Mouse (Mus musculus): ENCODE results near the gene Ube2d1.

The Ube2d1 gene

GRCm38 (mm10) chr10:71284511-71285125 is 444 bp downstream of the Ube2d1 start:
- DNase-seq (ENCODE audit: low spot score) = peak; percentile 64

- DNase-seq (ENCODE audit: low spot score) = peak; percentile 22
These were observed 941 bp downstream of the Ube2d1 start for GRCm38 (mm10) chr10:71284131-71284510.

DNA sequence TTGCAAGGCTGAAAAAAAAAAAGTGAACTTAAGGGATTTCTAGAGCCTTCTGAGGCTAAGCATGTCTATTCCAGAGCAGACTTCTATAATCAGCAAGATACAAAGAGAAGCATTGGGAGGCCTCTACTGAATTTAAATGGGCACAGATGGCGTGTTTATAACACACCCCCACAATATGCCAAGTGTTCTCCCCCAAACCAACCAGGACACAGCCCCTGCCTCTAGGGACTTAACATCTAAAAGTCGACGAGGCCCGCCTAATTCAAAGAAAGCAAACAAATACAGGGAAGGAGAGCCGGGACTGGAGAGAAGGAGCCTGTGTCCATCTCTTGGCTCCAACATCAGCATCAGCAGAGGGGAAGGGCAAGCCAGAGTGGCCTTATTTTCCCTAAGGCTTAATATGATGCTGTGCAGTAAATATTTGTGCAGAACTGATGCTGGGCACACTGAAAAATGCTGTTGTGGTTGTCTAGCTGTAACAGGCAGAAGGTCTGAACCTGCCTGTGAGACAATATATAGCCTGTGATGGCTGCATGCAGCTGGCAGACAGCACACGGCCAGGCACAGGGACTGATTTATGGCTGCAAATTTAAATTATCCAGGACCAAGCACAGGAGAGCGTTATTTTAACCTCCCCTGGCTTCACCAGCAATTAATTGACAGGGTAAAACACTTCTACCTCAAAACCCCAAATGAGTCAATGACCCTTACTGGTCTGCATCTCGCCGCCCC is 11.9 kb downstream of the Ube2d1 start:
- DNase-seq (ENCODE audit: low spot score) = no peak

DNA sequence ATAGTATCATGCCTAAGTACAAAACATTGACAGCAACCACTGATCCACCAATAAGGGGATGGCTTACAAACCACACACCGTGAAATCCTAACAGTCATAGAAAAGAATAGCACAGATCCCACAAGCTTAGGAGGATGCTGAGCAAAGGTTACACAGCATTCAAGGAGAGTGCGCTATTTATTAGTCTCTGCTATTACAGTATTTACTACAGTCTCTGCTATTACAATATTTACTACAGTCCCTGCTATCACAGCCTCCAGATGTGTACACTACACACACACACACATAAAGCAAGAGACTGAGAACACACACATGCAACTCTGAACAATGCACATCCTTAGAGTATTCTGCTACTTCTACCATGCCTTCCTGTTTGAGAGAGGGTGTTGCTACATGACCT is 17.1 kb downstream of the Ube2d1 start:
- no peak for DNase-seq (ENCODE audit: low spot score)

GRCm38 (mm10) chr10:71267511-71267910 is 17.6 kb downstream of the Ube2d1 start:
- no peak for DNase-seq (ENCODE audit: low spot score)

DNA sequence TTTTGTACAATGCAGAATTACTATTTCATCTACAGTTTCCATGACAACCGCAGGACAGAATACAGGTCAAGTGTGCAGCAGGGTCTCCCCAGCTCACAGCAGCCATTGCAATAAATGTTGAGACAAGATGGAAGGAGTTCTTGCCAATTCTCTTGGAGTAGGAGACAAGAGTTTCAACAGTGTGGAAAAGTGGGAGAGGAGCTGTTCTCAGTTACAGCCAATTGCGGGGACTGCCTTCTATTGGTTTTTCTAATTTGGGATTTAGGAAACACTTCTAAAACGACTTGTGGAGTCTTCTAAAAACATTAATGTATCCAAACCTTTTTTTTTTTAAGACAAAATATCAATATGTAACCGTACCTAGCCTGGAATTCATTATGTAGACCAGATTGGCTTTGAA is 20.0 kb downstream of the Ube2d1 start:
- DNase-seq (ENCODE audit: low spot score) = no peak

- DNase-seq (ENCODE audit: low spot score) = no peak
These were observed 23.4 kb downstream of the Ube2d1 start for GRCm38 (mm10) chr10:71261637-71262036.

GRCm38 (mm10) chr10:71258943-71259342 is 26.1 kb downstream of the Ube2d1 start:
- no peak for DNase-seq (ENCODE audit: low spot score)

GRCm38 (mm10) chr10:71258516-71258915 is 26.5 kb downstream of the Ube2d1 start:
- DNase-seq (ENCODE audit: low spot score) = no peak

DNA sequence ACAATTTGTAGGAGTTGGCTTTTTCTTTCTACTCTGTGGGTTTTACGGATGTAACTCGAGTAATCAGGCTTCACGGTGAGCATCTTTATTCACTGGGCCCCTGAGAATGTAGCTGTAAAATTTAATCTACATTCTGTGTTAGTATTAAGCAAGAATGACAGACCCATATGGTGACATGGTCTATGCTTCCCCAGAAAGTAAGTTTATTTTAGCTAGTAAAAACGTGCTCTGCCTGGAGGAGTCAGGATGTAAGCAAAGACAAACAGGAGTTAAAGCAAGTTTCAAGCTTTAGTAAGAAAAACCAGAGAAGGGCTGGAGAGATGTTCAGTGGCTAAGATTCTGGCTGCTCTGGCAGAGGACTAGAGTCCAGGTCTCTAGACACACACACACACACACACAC is 31.9 kb downstream of the Ube2d1 start:
- DNase-seq (ENCODE audit: low spot score) = no peak

DNA sequence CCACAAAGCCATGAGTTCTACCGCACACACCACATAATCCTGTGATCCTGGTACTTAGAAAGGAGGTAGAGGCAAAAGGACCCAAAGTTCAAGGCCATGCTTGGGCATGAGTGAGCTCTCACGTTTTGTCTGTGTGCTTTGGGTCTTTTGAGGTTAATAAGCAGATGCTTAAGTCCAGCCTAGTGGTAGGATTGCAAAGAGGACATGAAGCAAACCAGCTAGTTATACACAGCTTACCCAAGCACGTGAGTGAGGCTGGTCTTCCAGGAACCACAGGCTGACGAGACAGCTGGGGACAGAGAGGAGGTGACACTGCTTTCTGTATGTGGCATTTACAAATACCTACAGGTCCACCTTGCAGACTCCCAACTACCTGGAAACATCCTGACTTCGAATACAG is 32.6 kb downstream of the Ube2d1 start:
- DNase-seq (ENCODE audit: low spot score) = no peak

GRCm38 (mm10) chr10:71251846-71252245 is 33.2 kb downstream of the Ube2d1 start:
- no peak for DNase-seq (ENCODE audit: low spot score)

GRCm38 (mm10) chr10:71251256-71251655 is 33.8 kb downstream of the Ube2d1 start:
- DNase-seq (ENCODE audit: low spot score) = no peak

DNA sequence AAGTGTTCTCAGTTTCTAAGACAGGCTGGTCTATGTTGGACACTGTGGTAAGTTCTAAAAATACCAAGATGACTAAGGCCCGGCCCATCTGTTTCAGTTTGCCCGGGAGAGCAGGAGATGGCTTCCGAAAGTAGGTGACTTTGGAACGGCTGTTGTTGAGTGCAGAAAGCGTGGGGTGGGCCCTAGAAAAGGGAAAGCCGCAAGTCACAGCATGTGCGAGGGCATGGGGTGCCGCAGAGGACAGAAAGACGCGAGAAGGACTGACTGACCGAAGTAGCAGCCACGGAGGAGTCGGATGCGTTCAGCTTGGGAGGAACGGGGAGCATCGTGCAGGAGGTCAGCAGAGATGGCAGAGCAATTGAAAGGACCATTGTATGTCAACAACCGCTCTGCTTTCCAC is 34.6 kb downstream of the Ube2d1 start:
- DNase-seq (ENCODE audit: low spot score) = no peak

DNA sequence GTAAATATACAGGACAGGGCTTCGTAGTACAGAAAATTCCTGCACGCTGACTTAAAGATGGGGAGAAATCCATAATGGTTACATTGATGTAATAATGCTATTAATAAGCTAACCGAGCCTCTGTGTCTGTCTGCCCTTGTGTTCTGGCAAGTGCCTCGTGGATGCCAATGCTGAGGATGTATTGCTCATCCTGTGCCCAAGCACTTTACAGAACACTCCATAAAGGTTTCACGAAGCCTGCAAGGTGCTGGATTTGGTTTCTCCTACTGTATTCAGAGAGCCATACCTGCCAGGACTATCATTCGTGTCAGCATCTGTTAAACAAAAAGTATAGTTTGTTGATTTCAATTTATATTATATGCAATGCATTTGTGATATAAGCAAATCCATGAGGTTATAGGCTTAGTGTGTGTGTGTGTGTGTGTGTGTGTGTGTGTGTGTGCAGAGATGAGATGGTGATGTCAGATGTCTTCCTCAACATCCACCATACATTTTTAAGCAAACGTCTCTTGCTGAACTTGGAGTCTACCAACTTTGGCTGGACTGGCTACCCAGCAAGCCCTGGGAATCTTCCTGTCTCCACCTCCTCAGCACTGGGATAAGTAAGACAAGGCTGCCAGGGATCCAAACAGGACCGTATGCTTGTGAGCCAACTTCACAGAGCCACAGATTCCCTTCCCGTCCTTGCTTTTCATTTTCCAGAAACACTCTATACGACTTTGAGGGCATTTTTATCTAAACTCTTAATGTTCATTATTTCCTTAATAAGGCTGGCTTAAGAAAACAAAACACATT is 35.8 kb downstream of the Ube2d1 start:
- DNase-seq (ENCODE audit: low spot score) = no peak

GRCm38 (mm10) chr10:71246956-71247355 is 38.1 kb downstream of the Ube2d1 start:
- DNase-seq (ENCODE audit: low spot score) = no peak

DNA sequence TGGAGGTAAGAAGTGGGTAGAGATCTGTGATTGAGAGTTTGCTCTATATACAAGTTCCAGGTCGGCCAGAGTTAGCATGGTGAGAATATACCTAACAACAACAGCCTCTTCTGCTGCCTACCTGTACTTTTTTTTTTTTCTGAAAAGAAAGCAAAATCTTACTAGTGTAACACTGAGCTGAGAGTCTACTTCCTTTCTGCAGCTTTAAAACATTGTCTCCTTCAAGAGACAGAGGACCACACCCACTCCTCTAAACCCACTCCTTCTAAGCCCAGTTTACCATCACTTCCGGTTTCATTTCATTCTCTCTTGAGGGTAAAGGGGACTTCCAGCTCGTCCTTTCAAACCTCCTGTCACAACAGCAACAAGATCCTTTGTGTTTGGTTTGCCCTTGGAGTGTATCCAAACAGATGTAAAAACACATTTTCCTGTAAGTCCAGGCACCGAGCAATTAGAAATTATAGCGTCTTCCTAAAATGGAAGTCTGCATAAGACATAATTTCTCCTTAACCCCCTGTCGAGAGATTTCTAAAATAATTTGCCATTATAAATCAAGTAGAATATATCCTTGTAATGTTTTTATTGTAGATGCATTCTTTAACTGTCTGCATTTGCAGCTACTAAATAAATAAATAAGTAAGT is 45.5 kb downstream of the Ube2d1 start:
- no peak for DNase-seq (ENCODE audit: low spot score)

- no peak for DNase-seq (ENCODE audit: low spot score)
These were observed 46.9 kb downstream of the Ube2d1 start, which contains the start of gene Tfam for GRCm38 (mm10) chr10:71238240-71238554. TSS of gene Tfam (minus strand) at chr10:71238280.

DNA sequence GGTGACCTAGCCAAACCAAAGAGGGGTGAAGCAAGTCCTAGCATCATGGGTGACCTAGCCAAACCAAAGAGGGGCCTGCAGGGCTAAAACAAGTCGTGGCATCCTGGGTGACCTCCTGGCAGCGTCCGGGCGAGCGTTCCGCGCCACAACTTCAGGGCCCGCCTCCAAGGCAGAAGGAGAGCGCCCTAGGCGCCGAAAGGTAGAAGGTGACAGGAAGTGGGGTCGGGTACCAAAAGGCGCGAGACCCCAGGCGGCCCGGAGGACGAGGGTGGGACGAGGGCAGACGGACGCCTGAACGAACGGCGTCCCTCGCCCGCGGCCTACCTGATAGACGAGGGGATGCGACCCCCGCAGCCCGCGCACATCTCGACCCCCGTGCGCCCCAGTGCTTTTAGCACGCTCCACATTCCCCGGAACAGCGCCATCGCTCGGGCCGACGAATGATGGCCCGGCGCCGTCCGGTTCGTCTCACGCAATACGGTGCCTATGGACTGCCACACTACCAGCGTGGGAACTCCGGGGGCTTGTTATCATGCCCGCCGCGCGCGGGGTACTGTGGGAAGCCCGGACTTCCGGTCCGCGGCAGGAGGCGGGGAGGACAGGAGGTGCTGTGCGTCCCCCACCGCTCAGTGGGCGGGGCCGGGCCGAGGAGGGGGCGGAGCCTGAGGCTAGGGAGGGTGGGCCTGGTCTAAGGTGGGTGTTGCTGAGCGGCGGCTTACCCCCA is 47.4 kb downstream of the Ube2d1 start:
- peak; percentile 97 for DNase-seq (ENCODE audit: low spot score)

DNA sequence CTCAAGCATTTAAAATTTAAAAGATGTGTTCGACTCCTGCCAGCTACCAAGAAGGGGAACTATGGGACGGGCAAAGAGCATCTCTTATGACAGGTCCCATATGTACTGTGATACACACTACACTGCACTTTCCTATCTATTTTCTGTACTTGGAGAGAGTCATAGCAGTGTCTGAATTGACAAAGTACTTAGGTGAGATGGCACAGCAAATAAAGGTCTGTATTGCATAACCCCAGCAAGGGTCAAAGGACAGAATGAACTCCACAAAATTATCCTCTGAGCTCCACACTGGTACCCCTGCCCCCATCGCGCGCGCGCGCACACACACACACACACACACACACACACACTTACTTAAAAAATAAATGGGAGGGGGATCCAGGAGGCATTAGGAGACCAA is 51.0 kb downstream of the Ube2d1 start:
- DNase-seq (ENCODE audit: low spot score) = no peak

DNA sequence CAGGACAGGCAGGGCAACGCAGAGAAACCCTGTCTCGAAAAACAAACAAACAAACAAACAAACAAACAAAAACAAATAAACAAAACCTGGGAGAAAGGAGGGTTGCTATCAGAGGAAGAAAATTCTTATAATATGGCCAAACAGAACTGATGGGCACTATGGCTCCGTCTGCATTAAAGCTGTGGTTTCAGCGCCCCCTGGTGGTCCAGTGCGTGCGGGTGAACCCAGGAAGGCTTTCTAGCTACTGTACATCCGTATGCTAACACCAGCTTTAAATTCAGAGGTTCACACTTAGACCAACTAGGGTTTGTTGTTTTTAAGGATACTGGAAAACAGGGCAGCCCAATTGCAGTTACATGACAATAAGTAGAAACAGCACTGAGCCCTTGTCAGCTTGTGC is 59.2 kb downstream of the Ube2d1 start:
- peak; percentile 80 for DNase-seq (ENCODE audit: low spot score)

- DNase-seq (ENCODE audit: low spot score) = no peak
These were observed 62.0 kb downstream of the Ube2d1 start for GRCm38 (mm10) chr10:71223101-71223500.
